Mouse (Mus musculus) heart, adult 2 months (tissue): ENCODE measurements at regions not wholly inside any gene's neighbourhood (a gene's known extent, or its start where the extent isn't known, plus 50 kb on each side); places are given as distances from the start of the nearest gene placed in this dataset.
A peak's percentile ranks its signal among the peaks of the same experiment; 100 is the strongest.

Experiments used
- DNase-seq, 2 experiments: peaks; one replicate each; pipeline ENCODE4 v3.0.0; 2021
- H3K27ac ChIP-seq: fragments of 200-600 bp; 2 replicates; pipeline ENCODE4 v1.8.1; 2022
- H3K27me3 ChIP-seq: fragments of 200-500 bp; 2 replicates; pipeline ENCODE4 v1.6.1; 2012; ENCODE audit warnings: mild to moderate bottlenecking, low read length, inconsistent platforms, mixed read lengths; ENCODE audit not compliant: control insufficient read depth, insufficient read depth
- H3K36me3 ChIP-seq: fragments of 200-500 bp; 2 replicates; pipeline ENCODE4 v1.6.1; 2012; ENCODE audit warnings: low read length, inconsistent platforms; ENCODE audit not compliant: control insufficient read depth, insufficient read depth
- H3K4me1 ChIP-seq: fragments of 200-500 bp; 2 replicates; pipeline ENCODE4 v1.6.1; 2011; ENCODE audit warnings: low read length; ENCODE audit not compliant: control insufficient read depth, insufficient read depth
- H3K4me3 ChIP-seq: fragments of 200-600 bp; 2 replicates; pipeline ENCODE4 v1.8.1; 2022
- H3K79me2 ChIP-seq: fragments of 200-500 bp; replicated peaks from 2 replicates; pipeline ENCODE4 v1.6.1; 2012; ENCODE audit warnings: mild to moderate bottlenecking, inconsistent platforms, low read length, moderate library complexity, mixed read lengths; ENCODE audit not compliant: control insufficient read depth, insufficient read depth
- H3K9ac ChIP-seq: fragments of 200-500 bp; 2 replicates; pipeline ENCODE4 v1.6.1; 2012; ENCODE audit warnings: low read depth, mild to moderate bottlenecking, control low read depth, inconsistent platforms, low read length, mixed read lengths
- CTCF ChIP-seq: fragments of 200-600 bp; IDR thresholded peaks from 2 replicates; pipeline ENCODE4 v1.8.1; 2022; ENCODE audit warnings: antibody characterized with exemption, mild to moderate bottlenecking, moderate library complexity
- EP300 ChIP-seq: fragments of 200-500 bp; IDR thresholded peaks from 2 replicates; pipeline ENCODE4 v1.6.1; 2011; ENCODE audit warnings: low read depth, low read length, control low read depth; ENCODE audit not compliant: insufficient read depth
- POLR2A ChIP-seq: fragments of 200-500 bp; IDR thresholded peaks from 2 replicates; pipeline ENCODE4 v1.6.1; 2011; ENCODE audit warnings: mild to moderate bottlenecking, low read depth, low read length, control low read depth; ENCODE audit not compliant: insufficient read depth
- WGBS: fragments of 180-500 bp; shearing (Covaris S2); methylation state at CpG from one replicate; pipeline ENCODE4 v1.1.7; 2018; 5-methylcytosine and 5-hydroxymethylcytosine counted together
- intact Hi-C: fragments of 180-260 bp; cut with DNase I; formaldehyde crosslinking; loops from one replicate; pipeline ENCODE4 v1.15.1; 2025

- no peak overlapping the region for H3K27ac ChIP-seq
- intact Hi-C loops, result no loop called here
- TF ChIP-seq POLR2A (no peak), EP300 (no peak), CTCF (no peak)
- H3K9ac ChIP-seq, result no peak overlapping the region
- no peak overlapping the region for H3K4me3 ChIP-seq
- no peaks in the 10 kb centered on the region for H3K4me1 ChIP-seq
- no peaks in the 10 kb centered on the region for H3K27me3 ChIP-seq
- WGBS, result 64% methylated on average over 2 of the region's 2 CpGs
- no peak for DNase-seq
- H3K36me3 ChIP-seq, result no peaks in the 10 kb centered on the region
- no peaks in the 10 kb centered on the region for H3K79me2 ChIP-seq
These were observed 371.3 kb upstream of the Dynlrb2 start for GRCm38 (mm10) chr8:116133503-116133902.

GRCm38 (mm10) chr8:116133084-116133483 is 371.7 kb upstream of the Dynlrb2 start:
- no peaks in the 10 kb centered on the region for H3K79me2 ChIP-seq
- intact Hi-C loops, result no loop called here
- H3K36me3 ChIP-seq, result no peaks in the 10 kb centered on the region
- H3K4me3 ChIP-seq, result no peak overlapping the region
- TF ChIP-seq POLR2A (no peak), EP300 (no peak)
- H3K27ac ChIP-seq, result no peak overlapping the region
- DNase-seq, result no peak
- H3K4me1 ChIP-seq, result no peaks in the 10 kb centered on the region
- 79% methylated on average over 3 of the region's 3 CpGs for WGBS
- H3K27me3 ChIP-seq, result no peaks in the 10 kb centered on the region
- H3K9ac ChIP-seq, result no peak overlapping the region

GRCm38 (mm10) chr8:116120067-116120466 is 384.7 kb upstream of the Dynlrb2 start:
- H3K79me2 ChIP-seq, result no peaks in the 10 kb centered on the region
- H3K4me1 ChIP-seq, result no peaks in the 10 kb centered on the region
- no peak for DNase-seq
- 88% methylated on average over 13 of the region's 13 CpGs for WGBS
- H3K4me3 ChIP-seq, result no peak overlapping the region
- intact Hi-C loops, result no loop called here
- H3K9ac ChIP-seq, result no peak overlapping the region
- no peak overlapping the region for H3K27ac ChIP-seq
- TF ChIP-seq POLR2A (no peak), CTCF (no peak), EP300 (no peak)
- no peaks in the 10 kb centered on the region for H3K36me3 ChIP-seq
- H3K27me3 ChIP-seq, result no peaks in the 10 kb centered on the region

- intact Hi-C loops, result no loop called here
- no peaks in the 10 kb centered on the region for H3K27me3 ChIP-seq
- H3K4me1 ChIP-seq, result no peaks in the 10 kb centered on the region
- no peaks in the 10 kb centered on the region for H3K36me3 ChIP-seq
- no peak overlapping the region for H3K4me3 ChIP-seq
- no peak for DNase-seq
- no peak overlapping the region for H3K27ac ChIP-seq
- H3K79me2 ChIP-seq, result no peaks in the 10 kb centered on the region
- 70% methylated on average over 2 of the region's 2 CpGs for WGBS
- TF ChIP-seq POLR2A (no peak), CTCF (no peak), EP300 (no peak)
- no peak overlapping the region for H3K9ac ChIP-seq
These were observed 386.9 kb upstream of the Dynlrb2 start for GRCm38 (mm10) chr8:116117919-116118318.

- no peak for TF ChIP-seq CTCF
- TF ChIP-seq EP300, result no peak
- TF ChIP-seq POLR2A, result no peak
- WGBS, result 54% methylated on average over 7 of the region's 7 CpGs
- intact Hi-C loops, result no loop called here
These were observed 388.1 kb upstream of the Dynlrb2 start for GRCm38 (mm10) chr8:116116625-116117024.

GRCm38 (mm10) chr8:116115811-116116372 is 388.9 kb upstream of the Dynlrb2 start:
- Histone ChIP-seq H3K36me3 (no peaks in the 10 kb centered on the region), H3K27ac (no peak overlapping the region)

More at GRCm38 (mm10) chr8:116116625-116117024, 388.1 kb upstream of the Dynlrb2 start:
- H3K79me2 ChIP-seq, result no peaks in the 10 kb centered on the region
- H3K9ac ChIP-seq, result no peak overlapping the region
- DNase-seq, result no peak
- H3K36me3 ChIP-seq, result no peaks in the 10 kb centered on the region
- H3K4me1 ChIP-seq, result peaks cover 1% of the 10 kb centered on the region; the same call in 1 of the 2 replicates
- H3K4me3 ChIP-seq, result no peak overlapping the region
- no peaks in the 10 kb centered on the region for H3K27me3 ChIP-seq
- H3K27ac ChIP-seq, result no peak overlapping the region

More at GRCm38 (mm10) chr8:116115811-116116372, 388.9 kb upstream of the Dynlrb2 start:
- Histone ChIP-seq H3K27me3 (no peaks in the 10 kb centered on the region), H3K4me3 (no peak overlapping the region), H3K4me1 (peaks cover 2% of the 10 kb centered on the region; the same call in 1 of the 2 replicates), H3K79me2 (no peaks in the 10 kb centered on the region), H3K9ac (no peak overlapping the region)
- intact Hi-C loops, result no loop called here
- peak; percentile 61 for DNase-seq
- WGBS, result 23% methylated on average over 18 of the region's 18 CpGs
- TF ChIP-seq EP300 (no peak), POLR2A (no peak), CTCF (no peak)
